Mouse (Mus musculus) kidney, postnatal 0 days (tissue): Measurements from ENCODE around the gene Palm. TPM values are rescaled to one million over a fixed set of nuclear protein-coding genes. Genes with fewer than 3 reads are reported as not detected.
A peak's percentile ranks its signal among the peaks of the same experiment; 100 is the strongest.

Source experiments
- ATAC-seq: fragments of 200-750 bp; cut with Nextera tagmentation; replicated peaks from 2 replicates; pipeline ENCODE4 v1.8.0; 2017; ENCODE audit warnings: low read depth, moderate number of reproducible peaks, moderate TSS enrichment, moderate library complexity; ENCODE audit not compliant: low FRiP score
- DNase-seq: peaks from one replicate; pipeline ENCODE4 v3.0.0-alpha.2; 2016; ENCODE audit warnings: low spot score
- H3K27ac ChIP-seq: fragments of 300-500 bp; sonication (generic); 2 replicates; pipeline ENCODE4 v1.5.1; 2014; ENCODE audit warnings: mild to moderate bottlenecking
- H3K27me3 ChIP-seq: fragments of 300-500 bp; sonication (generic); 2 replicates; pipeline ENCODE4 v1.6.1; 2014; ENCODE audit warnings: low read length, mixed read lengths; ENCODE audit not compliant: insufficient read depth
- H3K36me3 ChIP-seq: fragments of 300-500 bp; sonication (generic); 2 replicates; pipeline ENCODE4 v1.6.1; 2014; ENCODE audit warnings: low read length, mixed read lengths; ENCODE audit not compliant: insufficient read depth
- H3K4me1 ChIP-seq: fragments of 300-500 bp; sonication (generic); replicated peaks from 2 replicates; pipeline ENCODE4 v1.6.1; 2014; ENCODE audit warnings: antibody characterized with exemption, low read length, mixed read lengths; ENCODE audit not compliant: insufficient read depth
- H3K4me2 ChIP-seq: fragments of 300-500 bp; sonication (generic); 2 replicates; pipeline ENCODE4 v1.6.1; 2014; ENCODE audit warnings: mild to moderate bottlenecking, low read length, moderate library complexity, mixed read lengths
- H3K4me3 ChIP-seq: fragments of 300-500 bp; sonication (generic); replicated peaks from 2 replicates; pipeline ENCODE4 v1.5.1; 2014; ENCODE audit warnings: low read depth, low read length
- H3K9ac ChIP-seq: fragments of 300-500 bp; sonication (generic); 2 replicates; pipeline ENCODE4 v1.6.1; 2014; ENCODE audit warnings: low read depth, low read length
- H3K9me3 ChIP-seq: fragments of 300-500 bp; sonication (generic); replicated peaks from 2 replicates; pipeline ENCODE4 v1.6.1; 2016; ENCODE audit warnings: low read length, inconsistent platforms, mixed read lengths
- CTCF ChIP-seq: IDR thresholded peaks from 2 replicates; pipeline ENCODE4 v1.5.1; 2016; ENCODE audit warnings: antibody characterized with exemption, low read depth, mild to moderate bottlenecking, moderate library complexity
- WGBS: fragments of 180-500 bp; shearing (Covaris S2); extraction: QIAGEN DNeasy Blood & Tissue Kit; methylation state at CpG from one replicate; pipeline ENCODE4 v1.1.7; 2014; 5-methylcytosine and 5-hydroxymethylcytosine counted together
- polyA plus RNA-seq: library from polyadenylated mRNA; unstranded; fragments of >200 nt; fragmentation: Nextera tagmentation; extraction: Ambion mirVana; gene quantifications from 2 replicates; pipeline ENCODE4 v1.2.1, GENCODE M21; 2015

Palm gene
- polyA plus RNA-seq, 1 experiment from 2014 or later = 132 TPM

GRCm38 (mm10) chr10:79853392-79853791 is 60.0 kb downstream of the Palm start:
- Histone ChIP-seq H3K36me3 (0 out of 2 replicates have a peak, but pooled peaks cover under 1% of the 10 kb centered on the region), H3K27me3 (no peaks in the 10 kb centered on the region), H3K9ac (peak overlapping the region; percentile 65), H3K4me2 (peak overlapping the region; percentile 68), H3K9me3 (no peaks in the 10 kb centered on the region), H3K4me1 (peaks cover 35% of the 10 kb centered on the region), H3K27ac (peak overlapping the region; percentile 99), H3K4me3 (peak overlapping the region; percentile 24)
- no peak for TF ChIP-seq CTCF
- DNase-seq (peak; percentile 97), ATAC-seq (peak; percentile 30)
- WGBS = 0% methylated on average over 15 of the region's 15 CpGs

- ATAC-seq (peak; percentile 90), DNase-seq (peak; percentile 99)
- H3K27me3 ChIP-seq = no peaks in the 10 kb centered on the region
- H3K9ac ChIP-seq = peak within 1 kb of the TSS; percentile 99
- peak within 1 kb of the TSS; percentile 99 for H3K27ac ChIP-seq
- peak within 1 kb of the TSS; percentile 91 for H3K4me2 ChIP-seq
- peaks cover 8% of the 10 kb centered on the region for H3K36me3 ChIP-seq
- peak within 1 kb of the TSS; percentile 96 for H3K4me3 ChIP-seq
- H3K4me1 ChIP-seq = peaks cover 39% of the 10 kb centered on the region
- WGBS = under 1% methylated on average over 75 of the region's 75 CpGs
- H3K9me3 ChIP-seq = no peaks in the 10 kb centered on the region
- no peak for TF ChIP-seq CTCF
Observed at GRCm38 (mm10) chr10:79853860-79854795, 60.8 kb downstream of the Palm start, which contains the start of gene Ptbp1. Ptbp1 (plus strand) TSS chr10:79854427.

- Histone ChIP-seq H3K4me3 (peak overlapping the region; percentile 96), H3K9me3 (no peaks in the 10 kb centered on the region), H3K4me1 (peaks cover 48% of the 10 kb centered on the region), H3K4me2 (peak overlapping the region; percentile 91), H3K36me3 (peaks cover 16% of the 10 kb centered on the region), H3K27ac (peak overlapping the region; percentile 99), H3K27me3 (no peaks in the 10 kb centered on the region), H3K9ac (peak overlapping the region; percentile 99)
- TF ChIP-seq CTCF = no peak
- ATAC-seq (peak; percentile 7), DNase-seq (peak; percentile 70)
- WGBS = under 1% methylated on average over 78 of the region's 83 CpGs
Observed at GRCm38 (mm10) chr10:79854801-79855541, 61.6 kb downstream of the Palm start.

- peak; percentile 70 for DNase-seq
- ATAC-seq = 0 out of 2 replicates have a peak, but pooled peaks have one; percentile 2
- WGBS = 1% methylated on average over 10 of the region's 10 CpGs
Observed at GRCm38 (mm10) chr10:79855558-79856184, 62.3 kb downstream of the Palm start.

GRCm38 (mm10) chr10:79856280-79856679 is 62.9 kb downstream of the Palm start:
- H3K9me3 ChIP-seq = no peaks in the 10 kb centered on the region
- no peaks in the 10 kb centered on the region for H3K27me3 ChIP-seq
- peak overlapping the region; percentile 99 for H3K27ac ChIP-seq
- no peak for DNase-seq
- peaks cover 30% of the 10 kb centered on the region for H3K36me3 ChIP-seq
- 5% methylated on average over 6 of the region's 6 CpGs for WGBS
- peaks cover 57% of the 10 kb centered on the region for H3K4me1 ChIP-seq
- no peak for ATAC-seq
- peak overlapping the region; percentile 99 for H3K9ac ChIP-seq
- H3K4me2 ChIP-seq = peak overlapping the region; percentile 91
- H3K4me3 ChIP-seq = peak overlapping the region; percentile 96
- no peak for TF ChIP-seq CTCF

More at GRCm38 (mm10) chr10:79855558-79856184, 62.3 kb downstream of the Palm start:
- Histone ChIP-seq H3K9me3 (no peaks in the 10 kb centered on the region), H3K4me3 (peak overlapping the region; percentile 96), H3K9ac (peak overlapping the region; percentile 99), H3K27me3 (no peaks in the 10 kb centered on the region), H3K36me3 (peaks cover 23% of the 10 kb centered on the region), H3K27ac (peak overlapping the region; percentile 99), H3K4me2 (peak overlapping the region; percentile 91), H3K4me1 (peaks cover 55% of the 10 kb centered on the region)
- TF ChIP-seq CTCF = no peak
